Mouse (Mus musculus): ENCODE measurements around the gene Wdr24. TPM values are rescaled to one million over a fixed set of nuclear protein-coding genes. Genes with fewer than 3 reads are reported as not detected.

The Wdr24 gene
- total and polyA plus RNA-seq, 2 experiments from 2014 or later = 10.5 to 13.3 TPM

DNA sequence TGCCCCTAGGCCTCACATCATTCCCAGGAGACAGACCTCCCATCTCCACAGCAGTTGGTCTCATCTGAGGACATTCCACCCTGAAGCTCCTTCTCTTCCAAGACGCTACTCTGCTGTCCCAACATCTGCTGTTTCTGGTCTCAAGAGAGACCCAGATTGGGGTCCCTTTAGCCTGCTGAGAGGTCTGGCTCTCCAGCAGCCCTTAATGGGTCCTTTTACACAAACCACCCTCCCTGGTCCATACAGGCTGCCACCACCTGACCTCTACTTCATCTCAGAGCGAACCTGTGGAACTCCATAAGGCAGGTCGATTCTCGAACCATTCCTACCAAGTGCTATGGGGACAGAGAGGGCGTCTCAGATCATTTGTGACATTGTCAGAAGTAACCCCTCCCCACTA, 15.4 kb upstream of the Wdr24 start:
- Histone ChIP-seq H3K27me3 (ENCODE audit: control insufficient read depth, insufficient read depth, low read length) (peaks cover 54% of the 10 kb centered on the region), H3K27ac (ENCODE audit: low read depth) (no peak overlapping the region), H3K9me3 (replicated peaks; ENCODE audit: control insufficient read depth, low read length) (no peaks in the 10 kb centered on the region), H3K9ac (replicated peaks; ENCODE audit: low read depth, low read length) (no peak overlapping the region), H3K36me3 (replicated peaks; ENCODE audit: control insufficient read depth, insufficient read depth, low read length) (no peaks in the 10 kb centered on the region), H3K4me2 (ENCODE audit: low read depth, low read length) (no peak overlapping the region), H3K4me1 (ENCODE audit: control insufficient read depth, insufficient read depth) (peaks cover 6% of the 10 kb centered on the region; the same call in 1 of the 2 replicates), H3K4me3 (ENCODE audit: low read depth, low read length) (no peak overlapping the region)
- TF ChIP-seq CTCF (IDR thresholded peaks at IDR 0.05; ENCODE audit: low read depth) = no peak
- TF ChIP-seq EP300 (IDR thresholded peaks at IDR 0.05; ENCODE audit: low read depth) = no peak
- WGBS = 39% methylated on average over 5 of the region's 5 CpGs
- ATAC-seq (ENCODE audit: insufficient read depth, low read depth) (no peak), DNase-seq (ENCODE audit: low spot score) (no peak)

DNA sequence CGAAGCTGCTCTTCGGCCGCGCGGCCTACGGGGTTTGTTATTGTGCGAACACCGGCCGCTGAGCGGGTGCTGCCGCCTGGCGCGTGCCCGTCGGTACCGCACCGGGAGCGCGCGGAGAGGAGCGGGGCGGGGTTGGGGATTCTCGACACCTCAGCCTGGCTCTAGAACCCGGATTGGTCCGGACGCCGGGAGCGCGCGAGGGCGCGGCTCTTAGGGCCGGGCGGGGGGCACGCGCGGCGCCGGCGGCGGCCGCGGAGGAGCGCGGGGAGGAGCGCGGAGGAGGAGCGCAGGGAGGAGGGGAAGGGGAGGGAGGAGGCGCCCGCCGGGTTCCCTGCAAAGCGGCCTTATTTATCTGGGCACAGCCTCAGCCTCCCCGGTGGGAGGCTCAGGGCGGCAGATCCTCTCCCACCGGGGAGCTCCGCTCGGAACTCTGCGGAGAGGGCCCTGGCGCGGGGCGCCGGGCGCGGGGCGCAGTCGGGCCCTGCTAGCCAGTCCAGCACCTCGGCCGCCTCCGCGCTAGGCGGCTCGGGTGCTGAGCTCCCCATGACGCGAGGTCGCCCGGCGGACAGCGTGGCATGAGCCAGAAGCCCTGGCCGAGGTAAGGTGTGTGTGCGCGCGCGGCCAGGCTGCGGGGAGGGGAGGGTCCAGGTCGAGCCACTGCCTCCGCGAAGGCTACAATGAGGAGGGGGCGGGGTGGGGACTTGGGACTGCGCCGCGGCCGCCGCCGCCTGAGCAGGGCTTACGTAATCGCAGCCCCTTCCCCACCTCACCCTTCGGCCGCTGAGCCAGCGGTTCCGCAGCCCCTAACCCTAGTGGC, 14.4 kb upstream of the Wdr24 start, which contains the start of gene Fbxl16:
Gene Fbxl16 (plus strand): TSS at position 297 of the 817 bp plus-strand sequence.
- H3K9ac ChIP-seq (replicated peaks; ENCODE audit: low read depth, low read length) = peak within 1 kb of the TSS; percentile 32
- H3K27me3 ChIP-seq (ENCODE audit: control insufficient read depth, insufficient read depth, low read length) = peaks cover 59% of the 10 kb centered on the region
- peaks cover 6% of the 10 kb centered on the region; the same call in 1 of the 2 replicates for H3K4me1 ChIP-seq (ENCODE audit: control insufficient read depth, insufficient read depth)
- no peak within 1 kb of the TSS for H3K27ac ChIP-seq (ENCODE audit: low read depth)
- DNase-seq (ENCODE audit: low spot score) (no peak), ATAC-seq (ENCODE audit: insufficient read depth, low read depth) (peak; percentile 52)
- peak within 1 kb of the TSS; percentile 57 for H3K4me3 ChIP-seq (ENCODE audit: low read depth, low read length)
- peak within 1 kb of the TSS; percentile 89 for H3K4me2 ChIP-seq (ENCODE audit: low read depth, low read length)
- TF ChIP-seq EP300 (IDR thresholded peaks at IDR 0.05; ENCODE audit: low read depth) (no peak), CTCF (IDR thresholded peaks at IDR 0.05; ENCODE audit: low read depth) (0 out of 2 replicates have a peak, but pooled peaks have one; percentile 7)
- H3K36me3 ChIP-seq (replicated peaks; ENCODE audit: control insufficient read depth, insufficient read depth, low read length) = no peaks in the 10 kb centered on the region
- WGBS = under 1% methylated on average over 75 of the region's 100 CpGs
- no peaks in the 10 kb centered on the region for H3K9me3 ChIP-seq (replicated peaks; ENCODE audit: control insufficient read depth, low read length)

DNA sequence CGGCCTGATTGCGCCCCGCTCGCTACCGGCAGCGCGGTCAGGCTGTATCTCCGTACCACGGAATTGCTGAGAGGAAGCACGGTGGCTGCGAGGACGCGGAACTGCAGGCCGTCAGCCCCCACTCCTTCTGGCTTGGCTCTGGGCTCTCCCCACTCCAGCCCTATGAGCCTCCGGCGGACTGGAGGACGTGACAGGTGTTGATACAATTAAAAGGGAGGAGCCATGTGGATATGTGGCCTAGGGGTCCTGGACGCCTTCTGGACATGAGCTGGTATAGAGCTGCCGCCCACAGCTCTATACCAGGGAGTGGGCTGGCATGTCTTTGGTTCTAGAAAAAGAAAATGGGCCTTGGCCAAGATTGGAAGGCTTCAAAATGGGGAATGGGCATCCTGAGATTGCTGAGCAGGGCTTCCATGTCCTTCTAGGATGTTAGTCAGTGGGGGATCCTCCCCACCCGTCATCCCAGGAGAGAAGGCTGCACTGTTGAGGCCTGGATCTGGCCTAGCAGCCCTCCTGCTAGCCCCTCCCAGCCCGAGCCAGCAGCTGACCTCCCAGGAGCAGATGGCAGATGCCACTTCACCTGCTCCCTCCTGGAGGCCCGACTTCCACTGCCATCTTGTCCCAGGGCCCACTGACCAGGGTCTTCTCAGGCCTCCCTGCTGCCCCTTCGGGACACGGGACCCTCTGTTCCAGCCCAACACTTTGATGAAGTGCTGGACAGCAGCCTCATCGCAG, 13.7 kb upstream of the Wdr24 start:
- DNase-seq (ENCODE audit: low spot score) = no peak
- H3K4me2 ChIP-seq (ENCODE audit: low read depth, low read length) = peak overlapping the region; percentile 89
- no peaks in the 10 kb centered on the region for H3K36me3 ChIP-seq (replicated peaks; ENCODE audit: control insufficient read depth, insufficient read depth, low read length)
- H3K4me3 ChIP-seq (ENCODE audit: low read depth, low read length) = peak overlapping the region; percentile 57
- peaks cover 60% of the 10 kb centered on the region for H3K27me3 ChIP-seq (ENCODE audit: control insufficient read depth, insufficient read depth, low read length)
- peaks cover 6% of the 10 kb centered on the region; the same call in 1 of the 2 replicates for H3K4me1 ChIP-seq (ENCODE audit: control insufficient read depth, insufficient read depth)
- H3K9ac ChIP-seq (replicated peaks; ENCODE audit: low read depth, low read length) = 0 out of 2 replicates have a peak overlapping the region, but pooled peaks have one; percentile 19
- no peak for TF ChIP-seq EP300 (IDR thresholded peaks at IDR 0.05; ENCODE audit: low read depth)
- TF ChIP-seq CTCF (IDR thresholded peaks at IDR 0.05; ENCODE audit: low read depth) = no peak
- no peaks in the 10 kb centered on the region for H3K9me3 ChIP-seq (replicated peaks; ENCODE audit: control insufficient read depth, low read length)
- no peak for ATAC-seq (ENCODE audit: insufficient read depth, low read depth)
- H3K27ac ChIP-seq (ENCODE audit: low read depth) = no peak overlapping the region
- 14% methylated on average over 25 of the region's 25 CpGs for WGBS

DNA sequence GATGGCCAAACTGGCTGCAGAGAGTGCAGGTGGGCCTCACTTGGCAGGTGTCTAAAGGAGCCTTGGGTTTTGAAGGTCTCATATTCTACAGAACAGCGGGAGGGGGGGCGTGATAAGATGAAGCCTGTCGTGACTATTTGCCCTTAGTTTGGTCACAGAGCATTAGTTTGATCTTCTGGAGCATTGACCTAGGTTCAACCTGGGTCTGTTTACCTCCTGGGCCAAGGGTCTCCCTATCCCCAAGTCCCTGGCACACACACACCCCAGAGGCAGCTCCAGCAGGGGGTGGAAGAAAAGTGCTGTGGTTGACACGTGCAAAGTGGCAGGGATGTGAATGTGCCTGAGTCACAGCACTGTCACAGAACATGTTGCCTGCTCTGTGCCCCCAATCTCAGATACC, 12.5 kb upstream of the Wdr24 start:
- H3K36me3 ChIP-seq (replicated peaks; ENCODE audit: control insufficient read depth, insufficient read depth, low read length) = no peaks in the 10 kb centered on the region
- H3K27ac ChIP-seq (ENCODE audit: low read depth) = no peak overlapping the region
- DNase-seq (ENCODE audit: low spot score) = no peak
- no peak for ATAC-seq (ENCODE audit: insufficient read depth, low read depth)
- H3K9me3 ChIP-seq (replicated peaks; ENCODE audit: control insufficient read depth, low read length) = no peaks in the 10 kb centered on the region
- TF ChIP-seq EP300 (IDR thresholded peaks at IDR 0.05; ENCODE audit: low read depth) = no peak
- no peak for TF ChIP-seq CTCF (IDR thresholded peaks at IDR 0.05; ENCODE audit: low read depth)
- 65% methylated on average over 4 of the region's 4 CpGs for WGBS
- H3K9ac ChIP-seq (replicated peaks; ENCODE audit: low read depth, low read length) = no peak overlapping the region
- peaks cover 66% of the 10 kb centered on the region for H3K27me3 ChIP-seq (ENCODE audit: control insufficient read depth, insufficient read depth, low read length)
- H3K4me1 ChIP-seq (ENCODE audit: control insufficient read depth, insufficient read depth) = peaks cover 6% of the 10 kb centered on the region; the same call in 1 of the 2 replicates
- H3K4me2 ChIP-seq (ENCODE audit: low read depth, low read length) = no peak overlapping the region
- H3K4me3 ChIP-seq (ENCODE audit: low read depth, low read length) = no peak overlapping the region

DNA sequence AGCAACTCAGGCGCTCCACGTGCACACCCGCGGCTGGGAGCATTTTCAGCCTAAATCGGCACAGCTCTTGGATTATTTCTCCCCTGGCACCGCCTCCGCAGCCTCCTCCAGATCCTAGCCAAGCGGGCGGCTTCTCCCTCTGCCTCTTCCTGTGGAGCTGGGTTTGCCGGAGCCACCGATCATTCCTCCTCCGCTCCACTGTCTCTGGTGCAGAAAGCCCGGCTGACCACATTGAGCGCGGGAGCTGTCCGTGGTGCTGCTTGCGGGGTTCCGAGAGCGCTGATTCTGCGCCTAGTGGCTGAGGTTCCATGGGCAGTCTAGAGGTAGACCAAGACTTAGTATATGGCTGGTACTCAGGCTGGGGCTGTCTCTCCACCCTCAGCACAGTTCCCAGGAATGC, 10.0 kb upstream of the Wdr24 start:
- Histone ChIP-seq H3K36me3 (replicated peaks; ENCODE audit: control insufficient read depth, insufficient read depth, low read length) (no peaks in the 10 kb centered on the region), H3K27ac (ENCODE audit: low read depth) (no peak overlapping the region), H3K27me3 (ENCODE audit: control insufficient read depth, insufficient read depth, low read length) (peaks cover 67% of the 10 kb centered on the region), H3K4me1 (ENCODE audit: control insufficient read depth, insufficient read depth) (peaks cover 6% of the 10 kb centered on the region; the same call in 1 of the 2 replicates), H3K4me2 (ENCODE audit: low read depth, low read length) (no peak overlapping the region), H3K4me3 (ENCODE audit: low read depth, low read length) (no peak overlapping the region), H3K9me3 (replicated peaks; ENCODE audit: control insufficient read depth, low read length) (no peaks in the 10 kb centered on the region), H3K9ac (replicated peaks; ENCODE audit: low read depth, low read length) (no peak overlapping the region)
- 2% methylated on average over 20 of the region's 20 CpGs for WGBS
- TF ChIP-seq CTCF (IDR thresholded peaks at IDR 0.05; ENCODE audit: low read depth) (peak; percentile 57), EP300 (IDR thresholded peaks at IDR 0.05; ENCODE audit: low read depth) (no peak)
- DNase-seq (ENCODE audit: low spot score) (peak; percentile 88), ATAC-seq (ENCODE audit: insufficient read depth, low read depth) (peak; percentile 64)
